Mouse (Mus musculus) CH12.LX (cell line): Measurements from ENCODE around the gene Gng12.

ENCODE experiments used
- CTCF ChIP-seq, 2 experiments: IDR thresholded peaks in 1 of 2; conservative IDR thresholded peaks in 1 of 2; 2 replicates each; pipeline ENCODE4 v1.5.1; 2011 to 2012; ENCODE audit warnings: low read depth in 2 of 2, low read length in 2 of 2, improper control_type of control experiment in 1 of 2, inconsistent platforms in 1 of 2, mild to moderate bottlenecking in 1 of 2, moderate library complexity in 1 of 2
- EP300 ChIP-seq: IDR thresholded peaks from 2 replicates; pipeline ENCODE4 v1.6.1; 2011; ENCODE audit warnings: low read length, improper control_type of control experiment
- MAX ChIP-seq: IDR thresholded peaks from 2 replicates; pipeline ENCODE4 v1.6.1; 2011; ENCODE audit warnings: low read length, improper control_type of control experiment
- NELFE ChIP-seq: IDR thresholded peaks from 2 replicates; pipeline ENCODE4 v1.6.1; 2011; ENCODE audit warnings: low read depth, low read length, improper control_type of control experiment
- POLR2A ChIP-seq: IDR thresholded peaks from 2 replicates; pipeline ENCODE4 v1.6.1; 2011; ENCODE audit warnings: low read depth, mild to moderate bottlenecking, improper control_type of control experiment, low read length
- SMC3 ChIP-seq: IDR thresholded peaks from 2 replicates; pipeline ENCODE4 v1.6.1; 2011; ENCODE audit warnings: low read depth, low read length, improper control_type of control experiment
- TCF12 ChIP-seq: IDR thresholded peaks from 2 replicates; pipeline ENCODE4 v1.6.1; 2014; ENCODE audit warnings: low read depth, mild to moderate bottlenecking, inconsistent platforms, low read length, improper control_type of control experiment
- UBTF ChIP-seq: IDR thresholded peaks from 2 replicates; pipeline ENCODE4 v1.6.1; 2012; ENCODE audit warnings: low read depth, mild to moderate bottlenecking, inconsistent platforms, low read length, improper control_type of control experiment, moderate library complexity
- USF1 ChIP-seq: IDR thresholded peaks from 2 replicates; pipeline ENCODE4 v1.6.1; 2014; ENCODE audit warnings: low read depth, mild to moderate bottlenecking, inconsistent platforms, low read length, improper control_type of control experiment
- USF2 ChIP-seq: conservative IDR thresholded peaks from 2 replicates; pipeline ENCODE4 v1.6.1; 2011; ENCODE audit warnings: low read depth, low read length, improper control_type of control experiment
- ZC3H11A ChIP-seq: IDR thresholded peaks from 2 replicates; pipeline ENCODE4 v1.6.1; 2012; ENCODE audit warnings: low read depth, mild to moderate bottlenecking, inconsistent platforms, low read length, improper control_type of control experiment
- ZKSCAN1 ChIP-seq: IDR thresholded peaks from 2 replicates; pipeline ENCODE4 v1.6.1; 2012; ENCODE audit warnings: low read depth, inconsistent platforms, low read length, improper control_type of control experiment, borderline replicate concordance
- ZMIZ1 ChIP-seq: IDR thresholded peaks from 2 replicates; pipeline ENCODE4 v1.6.1; 2012; ENCODE audit warnings: low read depth, mild to moderate bottlenecking, inconsistent platforms, low read length, improper control_type of control experiment
- ZNF384 ChIP-seq: IDR thresholded peaks from 2 replicates; pipeline ENCODE4 v1.6.1; 2012; ENCODE audit warnings: low read depth, low read length, improper control_type of control experiment, inconsistent platforms

DNA sequence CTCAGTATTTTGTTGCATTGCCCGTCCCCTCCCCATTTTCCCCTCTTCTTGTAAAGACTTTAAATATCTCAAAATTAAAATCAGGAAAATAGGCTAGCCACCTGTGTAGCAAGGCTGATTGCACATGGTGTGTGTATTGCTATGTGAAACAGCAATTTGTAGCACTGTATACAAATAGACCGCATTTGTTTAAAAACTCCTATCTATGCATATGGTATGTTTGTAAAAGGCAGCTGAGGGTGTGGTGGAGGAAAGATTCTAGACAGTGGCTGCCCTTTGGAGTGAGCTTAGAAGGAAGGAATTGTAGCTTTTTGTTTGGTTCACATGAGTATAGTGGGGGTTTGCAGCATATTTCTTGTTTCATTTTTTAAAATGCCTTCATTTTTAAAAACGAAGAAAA lies 88.5 kb downstream of the Gng12 start:
- TF ChIP-seq USF1 (no peak), EP300 (no peak), ZNF384 (no peak), TCF12 (no peak), ZC3H11A (no peak), POLR2A (no peak), MAX (no peak), UBTF (no peak), CTCF (conservative IDR thresholded peaks at IDR 0.05 in 1 of 2, IDR thresholded peaks at IDR 0.05 in 1 of 2; ENCODE audit: low read depth in 2 of 2, low read length in 2 of 2) (no peak), ZKSCAN1 (no peak), NELFE (no peak), ZMIZ1 (no peak), SMC3 (no peak), USF2 (no peak)
